Mouse (Mus musculus): ENCODE results near the gene Arf1. TPM values are rescaled to one million over a fixed set of nuclear protein-coding genes. Genes with fewer than 3 reads are reported as not detected.

The Arf1 gene
- polyA plus RNA-seq, 1 experiment from 2014 or later: 583 TPM

DNA sequence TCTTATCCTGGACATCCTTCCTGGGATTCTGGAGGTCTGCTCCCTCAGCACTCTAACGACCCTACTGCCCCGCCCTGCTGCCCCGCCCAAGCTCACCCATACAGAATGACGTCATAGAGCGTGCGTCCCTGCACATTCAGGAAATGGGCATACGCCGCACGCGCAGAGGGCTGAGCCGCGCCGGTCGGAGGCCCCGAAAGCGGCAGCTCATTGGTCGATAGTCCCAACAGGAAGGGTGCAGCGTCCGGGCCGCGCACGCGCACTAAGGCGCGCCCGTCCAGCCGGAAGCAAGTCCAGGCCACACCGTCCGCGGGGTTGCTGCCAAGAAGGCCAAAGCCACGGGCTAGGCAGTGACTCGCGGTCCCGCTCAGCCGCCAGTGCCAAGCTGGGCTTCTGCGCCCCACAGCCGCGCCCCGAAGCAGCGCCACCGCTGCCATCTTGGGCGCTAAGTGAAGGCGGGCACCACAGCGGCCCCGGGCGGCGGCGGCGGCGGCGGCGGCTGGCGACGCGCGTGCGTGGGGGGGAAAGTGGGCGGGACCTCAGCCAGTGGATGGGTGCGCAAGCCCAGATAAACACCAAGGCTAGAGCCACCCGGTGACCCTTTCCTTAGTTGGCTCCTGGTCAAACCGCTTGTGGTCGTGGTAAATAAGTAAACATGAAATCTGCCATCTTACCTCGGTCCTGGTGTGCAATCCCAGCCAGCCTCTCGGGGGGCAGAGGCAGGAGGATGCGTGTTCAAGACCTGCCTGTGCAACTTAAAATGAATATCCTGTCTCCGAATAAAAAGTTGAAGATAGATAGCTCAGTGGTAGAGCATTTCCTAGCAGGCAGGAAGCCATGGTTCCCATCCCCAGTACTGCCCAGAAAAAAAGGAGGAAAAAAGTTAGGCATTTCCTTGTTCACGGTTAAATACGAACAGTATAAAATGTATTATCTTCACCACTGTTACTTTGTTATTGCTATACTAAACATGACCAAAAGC is 64.5 kb downstream of the Arf1 start, which contains the start of gene Iba57:
Iba57 (minus strand) TSS at position 485 of the 982 bp plus-strand sequence.
- peak; percentile 99 for ATAC-seq (ENCODE audit: low FRiP score)
- H3K27me3 ChIP-seq (ENCODE audit: control insufficient read depth, insufficient read depth, low read length): no peaks in the 10 kb centered on the region
- DNase-seq (ENCODE audit: low spot score, missing footprints): peak; percentile 100
- no peaks in the 10 kb centered on the region for H3K9me3 ChIP-seq (ENCODE audit: control insufficient read depth, low read length)
- H3K27ac ChIP-seq (ENCODE audit: low read depth, low read length): peak within 1 kb of the TSS; percentile 85
- WGBS: 3% methylated on average over 68 of the region's 68 CpGs
- peak within 1 kb of the TSS; percentile 64 for H3K4me2 ChIP-seq
- H3K9ac ChIP-seq (ENCODE audit: low read length): peak within 1 kb of the TSS; percentile 78
- H3K4me3 ChIP-seq (ENCODE audit: low read depth, low read length): peak within 1 kb of the TSS; percentile 71
- peaks cover 8% of the 10 kb centered on the region for H3K4me1 ChIP-seq (ENCODE audit: control insufficient read depth, insufficient read depth, low read length)
- no peaks in the 10 kb centered on the region for H3K36me3 ChIP-seq (ENCODE audit: control insufficient read depth, insufficient read depth, low read length)

DNA sequence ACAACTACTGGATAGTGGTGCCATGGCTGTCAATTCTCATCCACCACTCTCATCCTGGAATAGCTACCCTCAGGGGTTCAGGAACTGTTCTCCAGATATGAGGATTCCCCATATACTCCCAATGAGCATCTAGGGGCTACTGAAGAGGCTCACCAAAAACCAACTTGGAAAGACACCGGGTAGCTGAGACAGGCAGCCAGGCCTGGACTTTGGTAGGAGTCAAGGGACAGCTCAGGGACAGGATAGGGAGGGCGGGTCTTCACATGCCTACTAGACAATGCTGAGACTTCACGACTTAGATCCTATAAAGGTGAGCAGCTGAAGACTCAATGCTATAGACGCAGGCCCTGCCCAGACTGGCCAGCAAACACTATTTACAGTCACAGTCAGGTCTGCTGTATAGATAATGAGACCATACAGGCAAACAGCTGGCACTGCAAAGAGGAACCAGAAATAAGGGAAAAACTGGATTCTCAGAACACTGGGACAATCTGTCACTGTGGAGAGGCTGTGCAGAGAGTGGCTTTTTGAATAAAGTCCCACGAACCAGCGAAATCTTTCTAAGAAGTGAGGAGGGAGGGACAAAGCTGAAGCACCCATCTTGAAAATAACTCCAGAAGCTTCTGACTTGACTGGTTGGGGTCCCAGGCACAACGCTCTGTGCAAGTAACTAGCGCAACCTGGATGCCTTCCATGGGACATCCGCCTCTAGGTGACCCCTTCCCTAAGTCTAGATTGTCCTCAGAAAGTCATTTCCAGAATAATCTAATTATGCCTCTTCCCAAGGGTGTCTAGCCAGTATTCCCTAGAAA is 65.4 kb downstream of the Arf1 start:
- WGBS: 63% methylated on average over 9 of the region's 9 CpGs
- Histone ChIP-seq H3K4me1 (ENCODE audit: control insufficient read depth, insufficient read depth, low read length) (peaks cover 8% of the 10 kb centered on the region), H3K27me3 (ENCODE audit: control insufficient read depth, insufficient read depth, low read length) (no peaks in the 10 kb centered on the region), H3K4me2 (peak overlapping the region; percentile 64), H3K9me3 (ENCODE audit: control insufficient read depth, low read length) (no peaks in the 10 kb centered on the region), H3K9ac (ENCODE audit: low read length) (peak overlapping the region; percentile 43), H3K4me3 (ENCODE audit: low read depth, low read length) (peak overlapping the region; percentile 71), H3K27ac (ENCODE audit: low read depth, low read length) (no peak overlapping the region), H3K36me3 (ENCODE audit: control insufficient read depth, insufficient read depth, low read length) (peaks cover 4% of the 10 kb centered on the region; the same call in 1 of the 2 replicates)
- ATAC-seq (ENCODE audit: low FRiP score) (no peak), DNase-seq (ENCODE audit: low spot score, missing footprints) (no peak)

Other genes starting within 250 kb of the Arf1 start
- gene Obscn, start 91.9 kb downstream of the Arf1 start, polyA plus RNA-seq (2014; fragmentation: Nextera tagmentation; extraction: Ambion mirVana): 0.03 and 0.04 TPM in 2 replicates
- gene Iba57, start 64.5 kb downstream of the Arf1 start, polyA plus RNA-seq (2014; fragmentation: Nextera tagmentation; extraction: Ambion mirVana): 2.1 and 3.5 TPM in 2 replicates
- not detected in 2 replicates for gene Gjc2, start 45.1 kb downstream of the Arf1 start, polyA plus RNA-seq (2014; fragmentation: Nextera tagmentation; extraction: Ambion mirVana)
- 92.9 and 96.6 TPM in 2 replicates for gene Guk1, start 36.1 kb downstream of the Arf1 start, polyA plus RNA-seq (2014; fragmentation: Nextera tagmentation; extraction: Ambion mirVana)
- gene Mrpl55, start 25.8 kb downstream of the Arf1 start, polyA plus RNA-seq (2014; fragmentation: Nextera tagmentation; extraction: Ambion mirVana): 88.7 and 93.3 TPM in 2 replicates
- 41.7 and 42.0 TPM in 2 replicates for gene 2310033P09Rik, start 19.9 kb downstream of the Arf1 start, polyA plus RNA-seq (2014; fragmentation: Nextera tagmentation; extraction: Ambion mirVana)
- gene Wnt3a, start 62.5 kb upstream of the Arf1 start, polyA plus RNA-seq (2014; fragmentation: Nextera tagmentation; extraction: Ambion mirVana): 1.4 and 2.0 TPM in 2 replicates
- 4.0 and 4.8 TPM in 2 replicates for gene Wnt9a, start 78.7 kb upstream of the Arf1 start, polyA plus RNA-seq (2014; fragmentation: Nextera tagmentation; extraction: Ambion mirVana)
- gene Prss38, start 147.4 kb upstream of the Arf1 start, polyA plus RNA-seq (2014; fragmentation: Nextera tagmentation; extraction: Ambion mirVana): not detected in 2 replicates
- gene Jmjd4, start 221.8 kb upstream of the Arf1 start, polyA plus RNA-seq (2014; fragmentation: Nextera tagmentation; extraction: Ambion mirVana): 12.4 and 14.3 TPM in 2 replicates
- gene Snap47, start 222.9 kb upstream of the Arf1 start, polyA plus RNA-seq (2014; fragmentation: Nextera tagmentation; extraction: Ambion mirVana): 144 and 159 TPM in 2 replicates
- gene Zfp867, start 244.2 kb upstream of the Arf1 start, polyA plus RNA-seq (2014; fragmentation: Nextera tagmentation; extraction: Ambion mirVana): 11.4 and 11.9 TPM in 2 replicates